Mouse (Mus musculus) hindbrain, embryonic 15.5 days (tissue): ENCODE measurements at regions not wholly inside any gene's neighbourhood (a gene's known extent, or its start where the extent isn't known, plus 50 kb on each side); places are given as distances from the start of the nearest gene placed in this dataset.

ENCODE experiments used
- ATAC-seq: fragments of 200-750 bp; cut with Nextera tagmentation; 2 replicates; pipeline ENCODE4 v1.8.0; 2017; ENCODE audit warnings: low read depth, moderate number of reproducible peaks, moderate TSS enrichment; ENCODE audit not compliant: low FRiP score
- H3K27ac ChIP-seq: fragments of 300-500 bp; sonication (generic); replicated peaks from 2 replicates; pipeline ENCODE4 v1.5.1; 2015; ENCODE audit warnings: mild to moderate bottlenecking, inconsistent platforms
- H3K27me3 ChIP-seq: fragments of 300-500 bp; sonication (generic); 2 replicates; pipeline ENCODE4 v1.6.1; 2015; ENCODE audit warnings: control low read depth, inconsistent platforms
- H3K36me3 ChIP-seq: fragments of 300-500 bp; sonication (generic); 2 replicates; pipeline ENCODE4 v1.6.1; 2015; ENCODE audit warnings: control low read depth, inconsistent platforms
- H3K4me1 ChIP-seq: fragments of 300-500 bp; sonication (generic); replicated peaks from 2 replicates; pipeline ENCODE4 v1.6.1; 2015; ENCODE audit warnings: control low read depth, inconsistent platforms
- H3K4me2 ChIP-seq: fragments of 300-500 bp; sonication (generic); 2 replicates; pipeline ENCODE4 v1.6.1; 2015; ENCODE audit warnings: moderate library complexity, mild to moderate bottlenecking, inconsistent platforms
- H3K4me3 ChIP-seq: fragments of 300-500 bp; sonication (generic); 2 replicates; pipeline ENCODE4 v1.5.1; 2015; ENCODE audit warnings: mild to moderate bottlenecking, inconsistent platforms
- H3K9ac ChIP-seq: fragments of 300-500 bp; sonication (generic); 2 replicates; pipeline ENCODE4 v1.6.1; 2015; ENCODE audit warnings: inconsistent platforms
- H3K9me3 ChIP-seq: fragments of 300-500 bp; sonication (generic); 2 replicates; pipeline ENCODE4 v1.6.1; 2016; ENCODE audit warnings: control low read depth, inconsistent platforms
- WGBS: fragments of 180-500 bp; shearing (Covaris S2); methylation state at CpG from one replicate; pipeline ENCODE4 v1.1.7; 2015; 5-methylcytosine and 5-hydroxymethylcytosine counted together

GRCm38 (mm10) chr12:27139683-27140334 lies 202.6 kb downstream of the Sox11 start:
- 12% methylated on average over 11 of the region's 13 CpGs for WGBS
- H3K9me3 ChIP-seq: no peaks in the 10 kb centered on the region
- no peaks in the 10 kb centered on the region for H3K36me3 ChIP-seq
- H3K27ac ChIP-seq: peak overlapping the region; percentile 81
- peaks cover 39% of the 10 kb centered on the region for H3K4me1 ChIP-seq
- no peak overlapping the region for H3K9ac ChIP-seq
- ATAC-seq: peak; percentile 58
- H3K4me3 ChIP-seq: no peak overlapping the region
- H3K27me3 ChIP-seq: no peaks in the 10 kb centered on the region
- no peak overlapping the region for H3K4me2 ChIP-seq

GRCm38 (mm10) chr12:27138663-27139633 lies 203.4 kb downstream of the Sox11 start:
- no peak overlapping the region for H3K4me3 ChIP-seq
- H3K27ac ChIP-seq: peak overlapping the region; percentile 81
- no peak overlapping the region for H3K9ac ChIP-seq
- peak; percentile 60; the same call in 1 of the 2 replicates for ATAC-seq
- 40% methylated on average over 13 of the region's 13 CpGs for WGBS
- H3K9me3 ChIP-seq: no peaks in the 10 kb centered on the region
- H3K36me3 ChIP-seq: no peaks in the 10 kb centered on the region
- no peaks in the 10 kb centered on the region for H3K27me3 ChIP-seq
- H3K4me1 ChIP-seq: peaks cover 39% of the 10 kb centered on the region
- no peak overlapping the region for H3K4me2 ChIP-seq

GRCm38 (mm10) chr12:27135997-27136559 lies 206.3 kb downstream of the Sox11 start:
- no peaks in the 10 kb centered on the region for H3K27me3 ChIP-seq
- H3K27ac ChIP-seq: no peak overlapping the region
- no peak overlapping the region for H3K9ac ChIP-seq
- no peak for ATAC-seq
- H3K4me1 ChIP-seq: peaks cover 34% of the 10 kb centered on the region
- 62% methylated on average over 10 of the region's 10 CpGs for WGBS
- H3K4me2 ChIP-seq: no peak overlapping the region
- H3K9me3 ChIP-seq: no peaks in the 10 kb centered on the region
- no peaks in the 10 kb centered on the region for H3K36me3 ChIP-seq
- H3K4me3 ChIP-seq: no peak overlapping the region

GRCm38 (mm10) chr12:27130544-27130943 lies 211.8 kb downstream of the Sox11 start:
- Histone ChIP-seq H3K9ac (no peak overlapping the region), H3K27ac (no peak overlapping the region), H3K4me2 (no peak overlapping the region), H3K9me3 (no peaks in the 10 kb centered on the region), H3K4me1 (0 out of 2 replicates have a peak, but pooled peaks cover 9% of the 10 kb centered on the region), H3K27me3 (no peaks in the 10 kb centered on the region), H3K36me3 (no peaks in the 10 kb centered on the region), H3K4me3 (no peak overlapping the region)
- no peak for ATAC-seq
- 84% methylated on average over 1 of the region's 1 CpGs for WGBS

GRCm38 (mm10) chr12:27127054-27127605 lies 215.2 kb downstream of the Sox11 start:
- no peak overlapping the region for H3K9ac ChIP-seq
- WGBS: 32% methylated on average over 10 of the region's 10 CpGs
- H3K9me3 ChIP-seq: no peaks in the 10 kb centered on the region
- no peak overlapping the region for H3K27ac ChIP-seq
- H3K36me3 ChIP-seq: no peaks in the 10 kb centered on the region
- H3K4me1 ChIP-seq: 0 out of 2 replicates have a peak, but pooled peaks cover 5% of the 10 kb centered on the region
- no peak overlapping the region for H3K4me3 ChIP-seq
- H3K27me3 ChIP-seq: no peaks in the 10 kb centered on the region
- H3K4me2 ChIP-seq: no peak overlapping the region
- ATAC-seq: peak; percentile 54; the same call in 1 of the 2 replicates

GRCm38 (mm10) chr12:27118581-27118980 lies 223.8 kb downstream of the Sox11 start:
- 0 out of 2 replicates have a peak, but pooled peaks cover 3% of the 10 kb centered on the region for H3K4me1 ChIP-seq
- no peaks in the 10 kb centered on the region for H3K27me3 ChIP-seq
- no peaks in the 10 kb centered on the region for H3K36me3 ChIP-seq
- no peak overlapping the region for H3K9ac ChIP-seq
- no peak overlapping the region for H3K4me2 ChIP-seq
- H3K27ac ChIP-seq: no peak overlapping the region
- no peaks in the 10 kb centered on the region for H3K9me3 ChIP-seq
- whole genome bisulfite sequencing: 75% methylated on average over 6 of the region's 6 CpGs
- ATAC-seq: no peak
- H3K4me3 ChIP-seq: no peak overlapping the region

- H3K4me2 ChIP-seq: no peak overlapping the region
- H3K4me3 ChIP-seq: no peak overlapping the region
- 67% methylated on average over 6 of the region's 6 CpGs for WGBS
- no peak for ATAC-seq
- no peak overlapping the region for H3K27ac ChIP-seq
- no peaks in the 10 kb centered on the region for H3K27me3 ChIP-seq
- H3K4me1 ChIP-seq: 0 out of 2 replicates have a peak, but pooled peaks cover 3% of the 10 kb centered on the region
- no peaks in the 10 kb centered on the region for H3K9me3 ChIP-seq
- no peak overlapping the region for H3K9ac ChIP-seq
- H3K36me3 ChIP-seq: no peaks in the 10 kb centered on the region
These were observed 227.0 kb downstream of the Sox11 start for GRCm38 (mm10) chr12:27115392-27115791.

- 42% methylated on average over 9 of the region's 9 CpGs for WGBS
- peak overlapping the region; percentile 43 for H3K27ac ChIP-seq
- H3K4me1 ChIP-seq: peaks cover 4% of the 10 kb centered on the region; the same call in 1 of the 2 replicates
- no peaks in the 10 kb centered on the region for H3K27me3 ChIP-seq
- H3K9ac ChIP-seq: no peak overlapping the region
- no peaks in the 10 kb centered on the region for H3K9me3 ChIP-seq
- H3K4me2 ChIP-seq: no peak overlapping the region
- no peak overlapping the region for H3K4me3 ChIP-seq
- ATAC-seq: peak; percentile 71; the same call in 1 of the 2 replicates
- H3K36me3 ChIP-seq: no peaks in the 10 kb centered on the region
These were observed 237.3 kb downstream of the Sox11 start for GRCm38 (mm10) chr12:27104925-27105571.

- Histone ChIP-seq H3K9ac (no peak overlapping the region), H3K9me3 (no peaks in the 10 kb centered on the region), H3K27ac (no peak overlapping the region), H3K4me3 (no peak overlapping the region), H3K4me2 (no peak overlapping the region), H3K4me1 (peaks cover 4% of the 10 kb centered on the region; the same call in 1 of the 2 replicates), H3K27me3 (no peaks in the 10 kb centered on the region), H3K36me3 (no peaks in the 10 kb centered on the region)
- no peak for ATAC-seq
- 93% methylated on average over 2 of the region's 2 CpGs for WGBS
These were observed 239.4 kb downstream of the Sox11 start for GRCm38 (mm10) chr12:27102996-27103395.

- 39% methylated on average over 1 of the region's 1 CpGs for WGBS
- H3K9ac ChIP-seq: no peak overlapping the region
- no peak overlapping the region for H3K27ac ChIP-seq
- H3K36me3 ChIP-seq: no peaks in the 10 kb centered on the region
- H3K4me2 ChIP-seq: no peak overlapping the region
- no peak overlapping the region for H3K4me3 ChIP-seq
- no peaks in the 10 kb centered on the region for H3K9me3 ChIP-seq
- no peaks in the 10 kb centered on the region for H3K27me3 ChIP-seq
- H3K4me1 ChIP-seq: peaks cover 9% of the 10 kb centered on the region
- ATAC-seq: no peak
These were observed 253.2 kb downstream of the Sox11 start for GRCm38 (mm10) chr12:27089206-27089605.

- 84% methylated on average over 2 of the region's 2 CpGs for WGBS
- Histone ChIP-seq H3K9ac (no peak overlapping the region), H3K27me3 (no peaks in the 10 kb centered on the region), H3K4me2 (no peak overlapping the region), H3K27ac (no peak overlapping the region), H3K36me3 (no peaks in the 10 kb centered on the region), H3K9me3 (no peaks in the 10 kb centered on the region), H3K4me1 (peaks cover 39% of the 10 kb centered on the region), H3K4me3 (no peak overlapping the region)
- no peak for ATAC-seq
These were observed 256.5 kb downstream of the Sox11 start for GRCm38 (mm10) chr12:27085890-27086289.
